Mouse (Mus musculus) neural tube, embryonic 11.5 days (tissue): Measurements from ENCODE around the gene Tomm20. TPM values are rescaled to one million over a fixed set of nuclear protein-coding genes. Genes with fewer than 3 reads are reported as not detected.

Experiments used
- ATAC-seq: fragments of 200-750 bp; cut with Nextera tagmentation; 2 replicates; pipeline ENCODE4 v1.8.0; 2017; ENCODE audit warnings: moderate number of reproducible peaks, mild to moderate bottlenecking, moderate TSS enrichment, moderate library complexity; ENCODE audit not compliant: insufficient read depth, low FRiP score, low TSS enrichment
- DNase-seq: peaks from one replicate; pipeline ENCODE4 v3.0.0-alpha.2; 2015; ENCODE audit warnings: low spot score
- H3K27ac ChIP-seq: fragments of 300-500 bp; sonication (generic); 2 replicates; pipeline ENCODE4 v1.5.1; 2014; ENCODE audit warnings: low read depth, mild to moderate bottlenecking, low read length
- H3K27me3 ChIP-seq: fragments of 300-500 bp; sonication (generic); 2 replicates; pipeline ENCODE4 v1.6.1; 2014; ENCODE audit warnings: mild to moderate bottlenecking, low read length, mixed read lengths; ENCODE audit not compliant: control insufficient read depth, insufficient read depth
- H3K36me3 ChIP-seq: fragments of 300-500 bp; sonication (generic); 2 replicates; pipeline ENCODE4 v1.6.1; 2014; ENCODE audit warnings: mild to moderate bottlenecking, low read length, moderate library complexity, mixed read lengths; ENCODE audit not compliant: control insufficient read depth, insufficient read depth
- H3K4me1 ChIP-seq: fragments of 300-500 bp; sonication (generic); 2 replicates; pipeline ENCODE4 v1.6.1; 2014; ENCODE audit warnings: low read length, mixed read lengths; ENCODE audit not compliant: control insufficient read depth, insufficient read depth
- H3K4me2 ChIP-seq: fragments of 300-500 bp; sonication (generic); 2 replicates; pipeline ENCODE4 v1.6.1; 2014; ENCODE audit warnings: low read depth, mild to moderate bottlenecking, moderate library complexity
- H3K4me3 ChIP-seq: fragments of 300-500 bp; sonication (generic); 2 replicates; pipeline ENCODE4 v1.5.1; 2014; ENCODE audit warnings: low read depth, low read length
- H3K9ac ChIP-seq: fragments of 300-500 bp; sonication (generic); 2 replicates; pipeline ENCODE4 v1.6.1; 2014; ENCODE audit warnings: mild to moderate bottlenecking, low read length
- H3K9me3 ChIP-seq: fragments of 300-500 bp; sonication (generic); 2 replicates; pipeline ENCODE4 v1.6.1; 2016; ENCODE audit warnings: low read length; ENCODE audit not compliant: control insufficient read depth
- WGBS: fragments of 180-500 bp; shearing (Covaris S2); extraction: QIAGEN DNeasy Blood & Tissue Kit; methylation state at CpG from one replicate; pipeline ENCODE4 v1.1.7; 2014; 5-methylcytosine and 5-hydroxymethylcytosine counted together
- polyA plus RNA-seq: library from polyadenylated mRNA; unstranded; fragments of >200 nt; fragmentation: Nextera tagmentation; extraction: Ambion mirVana; gene quantifications from 2 replicates; pipeline ENCODE4 v1.2.1, GENCODE M21; 2014

Tomm20 gene
- polyA plus RNA-seq, 1 experiment from 2014 or later, result 225 TPM

GRCm38 (mm10) chr8:126929607-126930161 is 16.0 kb downstream of the Tomm20 start:
- Histone ChIP-seq H3K27ac (no peak overlapping the region), H3K27me3 (no peaks in the 10 kb centered on the region), H3K9ac (no peak overlapping the region), H3K36me3 (peaks cover 8% of the 10 kb centered on the region), H3K4me1 (no peaks in the 10 kb centered on the region), H3K4me2 (no peak overlapping the region), H3K4me3 (no peak overlapping the region), H3K9me3 (no peaks in the 10 kb centered on the region)
- DNase-seq (peak; percentile 66), ATAC-seq (0 out of 2 replicates have a peak, but pooled peaks have one; percentile 23)
- WGBS, result 77% methylated on average over 3 of the region's 3 CpGs

- H3K27ac ChIP-seq, result no peak overlapping the region
- DNase-seq (no peak), ATAC-seq (no peak)
- no peak overlapping the region for H3K9ac ChIP-seq
- no peaks in the 10 kb centered on the region for H3K4me1 ChIP-seq
- H3K4me2 ChIP-seq, result no peak overlapping the region
- H3K4me3 ChIP-seq, result no peak overlapping the region
- H3K9me3 ChIP-seq, result no peaks in the 10 kb centered on the region
- 93% methylated on average over 10 of the region's 10 CpGs for WGBS
- peaks cover 8% of the 10 kb centered on the region for H3K36me3 ChIP-seq
- H3K27me3 ChIP-seq, result no peaks in the 10 kb centered on the region
Observed at GRCm38 (mm10) chr8:126928755-126929505, 16.7 kb downstream of the Tomm20 start.

- DNase-seq (no peak), ATAC-seq (no peak)
- Histone ChIP-seq H3K36me3 (peaks cover 5% of the 10 kb centered on the region; the same call in 1 of the 2 replicates), H3K27ac (no peak overlapping the region), H3K9me3 (no peaks in the 10 kb centered on the region), H3K4me1 (no peaks in the 10 kb centered on the region), H3K9ac (no peak overlapping the region), H3K27me3 (no peaks in the 10 kb centered on the region), H3K4me2 (no peak overlapping the region), H3K4me3 (no peak overlapping the region)
Observed at GRCm38 (mm10) chr8:126928028-126928427, 17.6 kb downstream of the Tomm20 start.

- 46% methylated on average over 1 of the region's 1 CpGs for WGBS
- Histone ChIP-seq H3K36me3 (peaks cover 3% of the 10 kb centered on the region; the same call in 1 of the 2 replicates), H3K27ac (no peak overlapping the region), H3K9ac (no peak overlapping the region), H3K4me3 (no peak overlapping the region), H3K4me2 (no peak overlapping the region), H3K9me3 (no peaks in the 10 kb centered on the region), H3K27me3 (no peaks in the 10 kb centered on the region), H3K4me1 (no peaks in the 10 kb centered on the region)
- ATAC-seq, result no peak
- no peak for DNase-seq
Observed at GRCm38 (mm10) chr8:126927058-126927457, 18.6 kb downstream of the Tomm20 start.

GRCm38 (mm10) chr8:126922981-126923380 is 22.7 kb downstream of the Tomm20 start:
- Histone ChIP-seq H3K27ac (no peak overlapping the region), H3K9me3 (no peaks in the 10 kb centered on the region), H3K4me3 (no peak overlapping the region), H3K4me1 (no peaks in the 10 kb centered on the region), H3K36me3 (no peaks in the 10 kb centered on the region), H3K27me3 (no peaks in the 10 kb centered on the region), H3K4me2 (no peak overlapping the region), H3K9ac (no peak overlapping the region)
- DNase-seq (no peak), ATAC-seq (no peak)
- 95% methylated on average over 7 of the region's 7 CpGs for WGBS

GRCm38 (mm10) chr8:126921432-126921831 is 24.2 kb downstream of the Tomm20 start:
- WGBS, result 93% methylated on average over 3 of the region's 3 CpGs
- H3K4me1 ChIP-seq, result no peaks in the 10 kb centered on the region
- no peak for ATAC-seq
- no peak overlapping the region for H3K9ac ChIP-seq
- DNase-seq, result no peak
- H3K27ac ChIP-seq, result no peak overlapping the region
- H3K4me3 ChIP-seq, result no peak overlapping the region
- no peaks in the 10 kb centered on the region for H3K36me3 ChIP-seq
- no peak overlapping the region for H3K4me2 ChIP-seq
- no peaks in the 10 kb centered on the region for H3K9me3 ChIP-seq
- H3K27me3 ChIP-seq, result no peaks in the 10 kb centered on the region

GRCm38 (mm10) chr8:126920845-126921244 is 24.8 kb downstream of the Tomm20 start:
- no peak overlapping the region for H3K27ac ChIP-seq
- no peak overlapping the region for H3K9ac ChIP-seq
- 29% methylated on average over 3 of the region's 3 CpGs for WGBS
- H3K4me1 ChIP-seq, result no peaks in the 10 kb centered on the region
- H3K36me3 ChIP-seq, result no peaks in the 10 kb centered on the region
- no peaks in the 10 kb centered on the region for H3K27me3 ChIP-seq
- no peak overlapping the region for H3K4me2 ChIP-seq
- no peak overlapping the region for H3K4me3 ChIP-seq
- DNase-seq (peak; percentile 76), ATAC-seq (peak; percentile 75)
- H3K9me3 ChIP-seq, result no peaks in the 10 kb centered on the region

GRCm38 (mm10) chr8:126920386-126920785 is 25.3 kb downstream of the Tomm20 start:
- no peak for DNase-seq
- H3K9me3 ChIP-seq, result no peaks in the 10 kb centered on the region
- H3K9ac ChIP-seq, result no peak overlapping the region
- no peaks in the 10 kb centered on the region for H3K4me1 ChIP-seq
- no peak overlapping the region for H3K4me3 ChIP-seq
- H3K4me2 ChIP-seq, result no peak overlapping the region
- WGBS, result 79% methylated on average over 6 of the region's 6 CpGs
- H3K27me3 ChIP-seq, result no peaks in the 10 kb centered on the region
- H3K36me3 ChIP-seq, result no peaks in the 10 kb centered on the region
- ATAC-seq, result no peak
- H3K27ac ChIP-seq, result no peak overlapping the region

GRCm38 (mm10) chr8:126919703-126920102 is 25.9 kb downstream of the Tomm20 start:
- no peak overlapping the region for H3K27ac ChIP-seq
- WGBS, result 92% methylated on average over 5 of the region's 5 CpGs
- no peak for ATAC-seq

More at GRCm38 (mm10) chr8:126919703-126920102, 25.9 kb downstream of the Tomm20 start:
- no peak for DNase-seq
- Histone ChIP-seq H3K9ac (no peak overlapping the region), H3K4me2 (no peak overlapping the region), H3K4me3 (no peak overlapping the region), H3K36me3 (no peaks in the 10 kb centered on the region), H3K27me3 (no peaks in the 10 kb centered on the region), H3K9me3 (no peaks in the 10 kb centered on the region), H3K4me1 (peaks cover under 1% of the 10 kb centered on the region; the same call in 1 of the 2 replicates)
